8 mouse cellular contexts compared by ENCODE assay signal in the genomic region with DNA sequence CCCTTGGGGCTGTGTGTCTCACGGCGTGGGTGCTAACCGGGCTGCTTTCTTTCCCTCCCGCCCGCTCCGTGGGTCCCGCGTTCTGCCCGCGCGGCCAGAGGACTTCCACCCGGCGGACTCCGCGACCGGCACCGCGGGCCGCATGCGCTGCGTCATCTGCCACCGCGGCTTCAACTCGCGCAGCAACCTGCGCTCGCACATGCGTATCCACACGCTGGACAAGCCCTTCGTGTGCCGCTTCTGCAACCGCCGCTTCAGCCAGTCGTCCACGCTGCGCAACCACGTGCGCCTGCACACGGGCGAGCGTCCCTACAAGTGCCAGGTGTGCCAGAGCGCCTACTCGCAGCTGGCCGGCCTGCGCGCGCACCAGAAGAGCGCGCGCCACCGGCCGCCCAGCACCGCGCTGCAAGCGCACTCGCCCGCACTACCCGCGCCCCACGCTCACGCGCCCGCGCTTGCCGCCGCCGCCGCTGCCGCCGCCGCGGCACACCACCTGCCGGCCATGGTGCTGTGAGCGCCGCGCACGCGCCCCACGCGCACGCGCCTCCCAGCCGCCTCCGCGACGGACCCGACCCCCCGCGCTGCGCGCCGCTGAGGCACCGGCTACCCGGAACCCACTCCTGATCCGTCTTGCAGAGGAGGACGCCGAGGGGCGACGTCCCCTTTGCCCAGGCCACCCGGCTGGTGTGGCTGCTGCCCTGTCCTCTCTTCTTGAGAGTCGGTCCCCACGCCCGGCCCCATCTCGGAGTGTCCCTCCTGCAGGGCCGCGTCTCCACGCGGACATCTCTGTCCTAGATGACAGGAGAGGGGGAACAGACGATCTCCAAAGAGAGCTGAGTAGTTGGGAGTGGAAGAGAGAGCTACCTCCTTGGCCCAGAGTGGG. TPM values are rescaled to one million over a fixed set of nuclear protein-coding genes. Genes with fewer than 3 reads are reported as not detected.
DNase-seq lines count a peak whose midpoint lies in the region; ATAC-seq and TF ChIP-seq lines count a peak whose summit lies in the region.

No protein-coding gene starts in this region.

- no peak overlapping the region for H3K27ac ChIP-seq in heart, embryonic 11.5 days (ENCODE audit: low read depth, low read length)
- H3K27ac ChIP-seq in bone marrow macrophage, adult 2 months (ENCODE audit: insufficient read depth, low read depth, low read length): no peak overlapping the region
- H3K27ac ChIP-seq in forebrain, embryonic 14.5 days (ENCODE audit: low read depth, low read length): no peak overlapping the region
- no peak overlapping the region for H3K27ac ChIP-seq in liver, embryonic 16.5 days (ENCODE audit: low read length)

- TF ChIP-seq CTCF in bone marrow macrophage, adult 2 months (IDR thresholded peaks at IDR 0.05; ENCODE audit: low read depth, low read length): no peak

- peak overlapping the region; percentile 98 for H3K4me2 ChIP-seq in heart, embryonic 11.5 days
- H3K4me2 ChIP-seq in forebrain, embryonic 14.5 days (ENCODE audit: low read length): peak overlapping the region; percentile 88
- H3K4me2 ChIP-seq in liver, embryonic 16.5 days (ENCODE audit: low read depth, low read length): peak overlapping the region; percentile 66

- H3K9ac ChIP-seq in heart, embryonic 11.5 days (ENCODE audit: low read depth, low read length): peak overlapping the region; percentile 34; the same call in 1 of the 2 replicates
- peak overlapping the region; percentile 43 for H3K9ac ChIP-seq in forebrain, embryonic 14.5 days (ENCODE audit: low read length)
- no peak overlapping the region for H3K9ac ChIP-seq in liver, embryonic 16.5 days (ENCODE audit: low read depth, low read length)

- ATAC-seq in heart, embryonic 11.5 days (replicated peaks; ENCODE audit: insufficient number of reproducible peaks, low FRiP score, low TSS enrichment): 0 out of 2 replicates have a peak, but pooled peaks have one; percentile 7
- ATAC-seq in forebrain, embryonic 14.5 days: peak; percentile 73
- ATAC-seq in liver, embryonic 16.5 days (ENCODE audit: low read depth): no peak

- WGBS in heart, embryonic 11.5 days (ENCODE audit: insufficient replicate concordance): under 1% methylated on average over 76 of the region's 109 CpGs
- WGBS in forebrain, embryonic 14.5 days: under 1% methylated on average over 98 of the region's 109 CpGs
- WGBS in liver, embryonic 16.5 days (ENCODE audit: insufficient replicate concordance): 1% methylated on average over 95 of the region's 109 CpGs

- DNase-seq in heart, postnatal 4 days: no peak
- DNase-seq in forebrain, embryonic 14.5 days (ENCODE audit: low spot score): peak; percentile 64
- DNase-seq in layer of hippocampus, adult 18-20 months (ENCODE audit: low spot score in 2 of 2): peak; percentile 70 to 78
- DNase-seq in splenic B cell, adult 2 months (ENCODE audit: low read depth, low spot score): peak; percentile 20
- DNase-seq in urinary bladder, postnatal 14 days (ENCODE audit: low spot score): no peak

- peak overlapping the region; percentile 67 for H3K4me3 ChIP-seq in heart, embryonic 11.5 days (ENCODE audit: low read depth, low read length)
- H3K4me3 ChIP-seq in bone marrow macrophage, adult 2 months (ENCODE audit: insufficient read depth, low read length): peak overlapping the region; percentile 56
- H3K4me3 ChIP-seq in forebrain, embryonic 14.5 days (ENCODE audit: low read depth, low read length): peak overlapping the region; percentile 46
- H3K4me3 ChIP-seq in liver, embryonic 16.5 days (ENCODE audit: low read depth, low read length): peak overlapping the region; percentile 48

- H3K36me3 ChIP-seq in heart, embryonic 11.5 days (ENCODE audit: control insufficient read depth, insufficient read depth, low read length): no peaks in the 10 kb centered on the region
- no peaks in the 10 kb centered on the region for H3K36me3 ChIP-seq in forebrain, embryonic 14.5 days (ENCODE audit: control insufficient read depth, insufficient read depth, low read length)
- H3K36me3 ChIP-seq in liver, embryonic 16.5 days (ENCODE audit: control insufficient read depth, insufficient read depth): no peaks in the 10 kb centered on the region
- no peaks in the 10 kb centered on the region for H3K36me3 ChIP-seq in splenic B cell, adult 2 months (ENCODE audit: control insufficient read depth, insufficient read depth, low read length, poor library complexity, severe bottlenecking)

- peaks cover 9% of the 10 kb centered on the region for H3K4me1 ChIP-seq in heart, embryonic 11.5 days (ENCODE audit: control insufficient read depth, insufficient read depth, low read length)
- no peaks in the 10 kb centered on the region for H3K4me1 ChIP-seq in bone marrow macrophage, adult 2 months (ENCODE audit: control insufficient read depth, insufficient read depth, low read length)
- peaks cover 7% of the 10 kb centered on the region; the same call in 1 of the 2 replicates for H3K4me1 ChIP-seq in forebrain, embryonic 14.5 days (ENCODE audit: control insufficient read depth, insufficient read depth, low read length)
- no peaks in the 10 kb centered on the region; the same call in 1 of the 2 replicates for H3K4me1 ChIP-seq in liver, embryonic 16.5 days (ENCODE audit: control insufficient read depth, low read depth, low read length)

- TF ChIP-seq POLR2A in bone marrow macrophage, adult 2 months (IDR thresholded peaks at IDR 0.05; ENCODE audit: borderline replicate concordance, low read depth, low read length): no peak

- H3K27me3 ChIP-seq in heart, embryonic 11.5 days (ENCODE audit: control insufficient read depth, insufficient read depth, low read length): peaks cover 78% of the 10 kb centered on the region
- peaks cover 66% of the 10 kb centered on the region for H3K27me3 ChIP-seq in forebrain, embryonic 14.5 days (replicated peaks; ENCODE audit: control insufficient read depth, insufficient read depth, low read length)
- peaks cover 66% of the 10 kb centered on the region for H3K27me3 ChIP-seq in liver, embryonic 16.5 days (ENCODE audit: control insufficient read depth, insufficient read depth, low read depth, low read length)
- no peaks in the 10 kb centered on the region; the same call in 1 of the 2 replicates for H3K27me3 ChIP-seq in splenic B cell, adult 2 months (ENCODE audit: control insufficient read depth, insufficient read depth, low read length, poor library complexity, severe bottlenecking)

- H3K9me3 ChIP-seq in heart, embryonic 11.5 days (replicated peaks; ENCODE audit: control insufficient read depth, low read length): no peaks in the 10 kb centered on the region
- no peaks in the 10 kb centered on the region; the same call in 1 of the 2 replicates for H3K9me3 ChIP-seq in forebrain, embryonic 14.5 days (replicated peaks; ENCODE audit: control insufficient read depth, low read length)
- no peaks in the 10 kb centered on the region; the same call in 1 of the 2 replicates for H3K9me3 ChIP-seq in liver, embryonic 16.5 days (replicated peaks; ENCODE audit: control insufficient read depth, low read length)

RNA-seq across cellular contexts. Expression of gene Prdm12, which starts 14.4 kb away (rescaled TPM):
- 0.08 and 0.09 TPM in 2 replicates for polyA plus RNA-seq in heart, embryonic 11.5 days (2014; fragmentation: Nextera tagmentation; extraction: Ambion mirVana)
- total RNA-seq in heart, postnatal 4 days (2021): not detected
- polyA plus RNA-seq in bone marrow macrophage, adult 2 months (2012; ENCODE audit: insufficient read depth, insufficient read length, missing spikeins): not detected in 2 replicates
- polyA plus RNA-seq in forebrain, embryonic 14.5 days (2014; fragmentation: Nextera tagmentation; extraction: Ambion mirVana): 0.83 and 1.3 TPM in 2 replicates
- under 1 TPM; 0.30 to 0.37 TPM for total RNA-seq in layer of hippocampus, adult 18-20 months (2021)
- polyA plus RNA-seq in liver, embryonic 16.5 days (2015; fragmentation: Nextera tagmentation; extraction: Ambion mirVana): not detected in 2 replicates

RNA-seq across cellular contexts. Expression of gene Exosc2, which starts 16.3 kb away (rescaled TPM):
- 42.8 and 47.2 TPM in 2 replicates for polyA plus RNA-seq in heart, embryonic 11.5 days (2014; fragmentation: Nextera tagmentation; extraction: Ambion mirVana)
- 10 to 100 TPM; 21.6 to 22.9 TPM for total RNA-seq in heart, postnatal 4 days (2021)
- polyA plus RNA-seq in bone marrow macrophage, adult 2 months (2012; ENCODE audit: insufficient read depth, insufficient read length, missing spikeins): 10.0 and 11.7 TPM in 2 replicates
- 32.0 and 33.4 TPM in 2 replicates for polyA plus RNA-seq in forebrain, embryonic 14.5 days (2014; fragmentation: Nextera tagmentation; extraction: Ambion mirVana)
- 10 to 100 TPM; 21.8 to 22.3 TPM for total RNA-seq in layer of hippocampus, adult 18-20 months (2021)
- polyA plus RNA-seq in liver, embryonic 16.5 days (2015; fragmentation: Nextera tagmentation; extraction: Ambion mirVana): 24.9 and 25.6 TPM in 2 replicates

RNA-seq across cellular contexts. Expression of gene Abl1, which starts 34.0 kb away (rescaled TPM):
- 29.5 and 35.6 TPM in 2 replicates for polyA plus RNA-seq in heart, embryonic 11.5 days (2014; fragmentation: Nextera tagmentation; extraction: Ambion mirVana)
- 10 to 100 TPM; 80.1 to 90.6 TPM for total RNA-seq in heart, postnatal 4 days (2021)
- 48.4 and 53.1 TPM in 2 replicates for polyA plus RNA-seq in bone marrow macrophage, adult 2 months (2012; ENCODE audit: insufficient read depth, insufficient read length, missing spikeins)
- polyA plus RNA-seq in forebrain, embryonic 14.5 days (2014; fragmentation: Nextera tagmentation; extraction: Ambion mirVana): 19.6 and 22.9 TPM in 2 replicates
- 10 to 100 TPM; 42.5 to 46.0 TPM for total RNA-seq in layer of hippocampus, adult 18-20 months (2021)
- polyA plus RNA-seq in liver, embryonic 16.5 days (2015; fragmentation: Nextera tagmentation; extraction: Ambion mirVana): 5.8 and 6.7 TPM in 2 replicates

Comparison
In these comparisons a context has a peak if more than half of its experiments do, and no peak if none do; other contexts are left out.
1. DNase-seq: peak in forebrain, embryonic 14.5 days (single experiment), layer of hippocampus, adult 18-20 months (2 of 2) and splenic B cell, adult 2 months (single experiment); none in heart, postnatal 4 days (single experiment) and urinary bladder, postnatal 14 days (single experiment).
2. Peak in every context shown above with its lines, with median percentiles within 50 percentile points of each other: H3K4me2 ChIP-seq and H3K4me3 ChIP-seq.